Mouse (Mus musculus) thymus, postnatal 0 days (tissue): Measurements from ENCODE around the gene Abca8a. TPM values are rescaled to one million over a fixed set of nuclear protein-coding genes. Genes with fewer than 3 reads are reported as not detected.
"Not testable (repeated sequence)": the region's sequence is repeated elsewhere in the genome, so short reads cannot be mapped to it uniquely, and the experiment has no call there.

Experiments
- DNase-seq: peaks from one replicate; pipeline ENCODE4 v3.0.0-alpha.2; 2015; ENCODE audit warnings: low spot score
- polyA plus RNA-seq: library from polyadenylated mRNA; unstranded; fragments of >200 nt; fragmentation: Nextera tagmentation; extraction: Ambion mirVana; gene quantifications from 2 replicates; pipeline ENCODE4 v1.2.1, GENCODE M21; 2015

The Abca8a gene
- polyA plus RNA-seq, 1 experiment from 2014 or later = 1.8 TPM

DNA sequence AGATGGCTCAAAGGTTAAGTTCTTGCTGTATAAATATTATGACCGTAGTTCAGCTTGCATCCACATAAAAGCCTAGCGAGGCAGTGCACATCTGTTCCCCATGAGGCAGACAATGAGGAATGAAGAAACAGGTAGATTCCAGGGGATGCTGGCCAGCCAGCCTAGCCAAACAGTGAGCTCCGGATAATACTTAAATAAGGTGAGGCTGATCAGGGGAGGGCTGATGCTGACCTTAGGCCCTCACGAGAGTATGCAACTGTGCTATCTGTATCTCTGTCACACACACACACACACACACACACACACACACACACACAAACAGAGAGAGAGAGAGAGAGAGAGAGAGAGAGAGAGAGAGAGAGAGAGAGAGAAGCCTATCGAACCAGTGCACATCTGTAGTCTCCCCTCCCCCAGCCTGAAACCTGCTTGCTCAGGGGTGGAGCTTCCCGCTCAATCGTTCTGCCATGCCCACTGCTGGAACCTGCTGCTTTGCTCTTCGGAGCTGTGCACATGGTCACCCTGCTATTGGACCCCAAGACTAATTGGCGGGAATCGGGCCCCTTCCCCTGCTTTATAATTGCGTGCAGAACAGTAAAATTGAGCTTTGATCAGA lies 108.2 kb downstream of the Abca8a start:
- not testable (repeated sequence) for DNase-seq

DNA sequence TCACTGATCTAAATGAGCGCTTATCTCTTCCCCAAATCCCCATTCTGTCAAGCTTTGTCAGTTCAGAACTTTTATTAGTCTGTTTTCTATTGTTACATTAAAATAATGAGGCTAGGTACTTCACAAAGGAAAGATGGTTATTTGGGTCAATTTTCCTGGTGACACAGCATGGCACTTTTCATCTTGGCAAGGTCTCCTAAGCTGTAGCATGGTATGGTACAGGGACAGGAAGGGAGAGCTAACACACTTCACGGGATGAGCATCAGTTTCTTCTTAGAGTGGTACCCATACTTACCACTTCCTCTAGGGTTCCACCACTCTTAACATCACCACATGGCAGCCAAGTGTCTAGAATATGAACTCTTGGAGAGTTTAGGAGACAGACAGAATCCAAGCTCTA lies 113.9 kb downstream of the Abca8a start:
- DNase-seq = no peak

Other genes starting within 250 kb of the Abca8a start
- 0.12 and 0.15 TPM in 2 replicates for gene Abca8b, start 100.1 kb downstream of the Abca8a start, polyA plus RNA-seq
- gene Abca9, start 72.2 kb upstream of the Abca8a start, polyA plus RNA-seq = 0.38 and 0.49 TPM in 2 replicates
- gene Abca6, start 155.8 kb upstream of the Abca8a start, polyA plus RNA-seq = 0.27 and 0.43 TPM in 2 replicates
- gene Abca5, start 241.7 kb upstream of the Abca8a start, polyA plus RNA-seq = 1.2 and 1.6 TPM in 2 replicates